Mouse (Mus musculus) common myeloid progenitor, adult 5-6 weeks (primary cell): ENCODE measurements around the gene Macf1. TPM values are rescaled to one million over a fixed set of nuclear protein-coding genes. Genes with fewer than 3 reads are reported as not detected.
A peak's percentile ranks its signal among the peaks of the same experiment; 100 is the strongest.

Experiments used
- ATAC-seq: replicated peaks from 2 replicates; pipeline ENCODE4 v1.8.0; 2016; ENCODE audit warnings: low read depth, mild to moderate bottlenecking, moderate TSS enrichment, inconsistent platforms; ENCODE audit not compliant: poor library complexity, severe bottlenecking
- total RNA-seq: library from RNA; stranded (forward); fragments of 200-1000, 187-1606 nt; gene quantifications from 2 replicates; pipeline ENCODE4 v1.2.3, GENCODE M21; 2017

Gene Macf1
- total RNA-seq, 1 experiment from 2014 or later: 225 TPM

DNA sequence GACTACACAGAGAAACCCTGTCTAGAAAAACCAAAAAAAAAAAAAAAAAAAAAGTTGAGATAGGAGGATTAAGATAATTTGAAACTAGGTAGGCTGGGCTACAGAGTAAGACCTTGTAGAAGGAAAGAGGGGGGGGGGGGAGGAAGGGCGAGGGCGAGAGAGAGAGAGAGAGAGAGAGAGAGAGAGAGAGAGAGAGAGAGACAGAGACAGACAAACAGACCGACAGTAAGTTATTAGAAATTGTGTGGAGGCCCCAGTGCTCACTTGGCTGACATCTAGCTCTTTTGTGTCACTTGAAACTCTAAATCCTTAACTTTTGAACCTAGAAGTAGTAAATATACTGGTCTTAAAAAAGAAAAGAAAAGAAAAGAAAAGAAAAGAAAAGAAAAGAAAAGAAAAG, 266.7 kb downstream of the Macf1 start:
- no peak for ATAC-seq

GRCm38 (mm10) chr4:123416829-123417228, 267.3 kb downstream of the Macf1 start:
- no peak for ATAC-seq

DNA sequence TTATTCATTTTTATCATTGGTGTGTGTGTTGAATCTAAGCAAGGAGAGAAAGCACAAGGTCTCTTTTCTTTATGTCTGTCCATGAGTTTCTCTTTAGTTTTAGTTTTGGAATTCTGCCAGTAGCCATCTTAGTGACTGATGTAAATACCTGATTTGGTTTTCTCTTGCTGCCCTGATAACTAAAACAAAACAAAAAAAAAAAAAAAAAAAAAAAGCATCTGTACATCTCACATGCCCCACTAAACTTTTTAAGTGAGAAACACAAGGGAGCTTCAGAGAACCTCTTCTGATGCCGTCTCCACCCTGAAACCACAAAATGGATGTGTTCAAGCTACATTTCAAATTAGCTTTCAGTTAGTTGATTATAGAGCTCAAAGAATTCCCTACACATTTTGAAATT, 268.6 kb downstream of the Macf1 start:
- ATAC-seq: no peak

DNA sequence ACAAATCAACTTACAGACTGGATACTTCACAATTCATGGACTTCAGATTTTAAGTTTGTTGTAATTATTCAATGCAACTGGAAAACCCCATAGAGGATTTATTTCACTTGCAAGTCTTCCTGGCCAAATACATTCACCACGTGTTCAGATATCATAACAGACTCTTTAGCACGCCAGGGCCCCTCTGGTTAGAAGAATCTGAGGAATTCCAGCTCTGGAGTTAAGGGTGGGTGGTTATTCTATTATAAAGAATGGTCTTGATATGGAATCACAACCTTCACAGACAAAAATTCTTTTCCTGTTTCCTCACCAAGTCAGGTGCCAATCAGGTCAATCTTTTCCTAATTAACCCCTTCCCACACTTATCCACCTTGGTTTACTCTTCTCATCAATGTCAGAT, 270.3 kb downstream of the Macf1 start:
- no peak for ATAC-seq

DNA sequence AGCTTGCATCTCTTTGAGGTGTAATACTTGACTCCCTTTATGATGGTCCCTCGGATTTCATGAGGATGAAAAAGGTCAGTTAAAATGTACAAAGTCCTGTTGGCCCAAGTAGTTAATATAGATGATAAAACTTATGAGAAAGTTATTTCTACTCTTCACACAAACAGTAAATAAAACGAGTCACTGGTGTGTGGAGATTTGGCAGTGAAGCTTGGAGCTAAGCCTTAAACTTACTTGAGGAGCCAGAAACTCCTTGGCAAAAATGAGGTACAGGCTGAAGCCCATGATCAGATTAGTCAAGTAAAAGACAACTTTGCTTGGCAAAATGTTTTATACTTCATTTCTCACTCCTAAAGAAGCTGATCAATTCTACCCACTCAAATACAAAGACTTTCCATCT, 271.2 kb downstream of the Macf1 start:
- ATAC-seq: no peak

DNA sequence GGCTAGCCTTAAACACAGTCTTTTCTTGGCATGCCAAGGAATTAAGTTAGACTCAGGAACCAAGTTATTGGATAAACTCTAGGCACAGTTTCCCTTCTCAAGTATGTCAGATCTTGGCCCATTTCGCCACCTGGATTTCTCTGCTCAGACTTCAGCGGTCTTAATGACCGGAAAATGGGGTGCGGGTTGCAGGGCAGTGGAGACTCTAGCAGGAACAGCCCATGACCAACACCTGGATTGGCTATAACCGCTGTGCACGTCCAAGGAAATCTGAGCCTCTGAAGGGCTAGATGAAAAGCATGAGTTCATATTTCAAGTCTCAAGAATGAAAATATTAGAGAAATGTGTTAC, 271.7 kb downstream of the Macf1 start:
- no peak for ATAC-seq

- peak; percentile 67 for ATAC-seq
Observed at GRCm38 (mm10) chr4:123411732-123412527, 272.2 kb downstream of the Macf1 start.

GRCm38 (mm10) chr4:123411006-123411731, 273.0 kb downstream of the Macf1 start:
- ATAC-seq: peak; percentile 33

DNA sequence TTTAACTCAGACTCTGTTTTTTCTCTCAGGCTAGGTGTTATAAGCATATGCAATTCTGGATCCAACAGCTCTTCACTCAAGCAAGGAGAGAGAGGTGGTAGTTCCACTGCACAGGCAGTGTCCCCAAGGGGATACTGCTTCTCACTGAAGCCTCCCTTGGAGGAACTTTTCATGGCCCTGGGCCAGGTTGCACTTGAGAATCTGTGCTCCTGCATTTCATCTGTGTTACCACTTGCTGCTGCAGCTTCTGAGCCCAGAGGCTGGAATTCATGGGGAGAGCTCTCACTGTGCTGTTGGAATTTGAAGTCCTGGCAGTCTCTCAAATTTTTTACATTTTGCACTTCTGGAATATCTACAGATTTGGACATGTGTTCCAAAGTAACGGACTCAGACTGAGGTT, 274.4 kb downstream of the Macf1 start:
- no peak for ATAC-seq

DNA sequence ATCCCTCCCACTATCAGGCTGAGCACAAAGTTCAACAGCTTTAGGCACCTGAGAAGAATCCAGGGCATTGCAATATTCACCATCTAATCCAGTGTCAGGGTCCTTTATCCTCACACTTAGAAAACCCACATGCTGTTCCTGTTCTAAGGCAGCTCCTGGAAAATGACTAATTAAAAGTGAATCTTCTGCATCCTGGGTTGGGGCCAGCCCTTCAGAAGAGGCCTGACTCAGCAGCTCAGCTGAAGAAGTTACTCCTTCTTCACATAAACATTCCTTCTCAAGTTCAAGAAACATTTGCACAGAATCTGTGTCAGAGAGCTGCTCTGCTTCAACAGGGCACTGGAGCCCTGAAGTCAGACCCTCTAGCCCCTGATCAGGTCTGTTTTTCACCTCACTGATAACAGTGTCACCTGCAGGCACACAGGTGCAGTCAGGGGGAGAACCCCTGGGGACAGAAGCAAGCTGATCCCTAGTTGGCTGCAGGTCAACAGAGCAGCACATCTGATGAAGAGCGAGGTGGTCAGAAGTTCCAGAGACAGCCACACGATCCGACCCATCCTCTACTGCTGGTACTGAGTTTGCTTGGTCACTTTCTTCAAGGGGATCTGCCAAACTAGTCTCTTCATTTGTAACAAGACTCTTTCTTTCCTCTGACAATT, 275.0 kb downstream of the Macf1 start:
- ATAC-seq: no peak

DNA sequence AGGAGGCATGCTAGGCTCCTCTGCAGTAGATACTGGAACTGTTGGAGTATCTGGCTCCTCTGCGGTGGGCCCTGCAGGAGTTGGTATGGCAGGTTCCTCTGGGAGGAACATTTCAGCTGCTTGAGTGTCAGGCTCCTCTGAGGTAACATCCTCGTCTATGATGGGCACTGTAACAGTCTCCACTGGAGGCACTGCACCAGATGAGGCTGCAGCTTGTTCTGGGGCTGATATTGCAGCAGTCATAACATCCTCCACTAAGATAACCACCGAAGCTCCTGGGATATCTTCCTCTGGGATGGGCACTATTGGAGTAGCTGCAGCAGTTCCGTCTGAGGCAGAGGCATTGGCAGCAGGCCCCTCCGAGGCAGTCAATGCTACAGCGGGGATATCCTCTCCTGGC, 276.4 kb downstream of the Macf1 start:
- no peak for ATAC-seq

GRCm38 (mm10) chr4:123404056-123404455, 280.1 kb downstream of the Macf1 start:
- ATAC-seq: no peak

GRCm38 (mm10) chr4:123402244-123402643, 281.9 kb downstream of the Macf1 start:
- no peak for ATAC-seq

- no peak for ATAC-seq
Observed at GRCm38 (mm10) chr4:123401265-123401664, 282.9 kb downstream of the Macf1 start.

DNA sequence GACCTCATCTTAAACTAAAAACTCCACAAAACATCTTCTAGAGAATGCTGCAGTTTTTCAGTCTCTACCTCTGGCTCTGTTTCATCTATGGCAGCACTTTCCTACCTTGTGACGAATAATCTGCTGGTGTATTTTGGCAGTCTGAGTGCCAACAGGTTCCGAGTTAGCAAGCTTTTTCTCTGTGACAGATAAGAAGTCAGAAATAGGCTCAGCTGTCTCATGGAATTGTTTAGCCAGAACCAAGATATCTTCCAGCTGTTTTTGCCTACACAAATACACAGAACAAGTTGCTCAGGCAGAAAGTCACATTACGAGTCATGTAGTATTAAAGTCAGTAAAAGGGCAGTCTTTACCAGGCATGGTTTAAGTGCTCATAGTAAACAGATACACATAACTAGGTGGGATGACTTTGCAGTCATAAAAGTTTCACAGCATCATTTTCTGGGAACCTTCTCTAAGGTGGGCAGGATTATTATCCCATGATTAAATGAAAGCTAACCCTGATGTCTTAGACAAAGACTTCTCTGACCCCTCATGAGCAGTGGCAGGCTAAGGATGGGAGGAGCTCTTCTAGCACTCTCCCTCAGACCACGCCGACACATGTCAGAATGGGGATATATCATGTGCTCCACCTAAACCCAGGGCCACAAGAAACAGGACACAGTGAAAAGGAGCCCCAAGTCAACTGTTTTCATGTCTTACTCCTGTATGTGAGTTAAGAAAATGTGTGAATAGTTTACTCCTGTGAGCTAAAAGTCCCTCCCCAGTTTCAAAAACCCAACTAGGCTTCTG, 286.3 kb downstream of the Macf1 start:
- no peak for ATAC-seq

DNA sequence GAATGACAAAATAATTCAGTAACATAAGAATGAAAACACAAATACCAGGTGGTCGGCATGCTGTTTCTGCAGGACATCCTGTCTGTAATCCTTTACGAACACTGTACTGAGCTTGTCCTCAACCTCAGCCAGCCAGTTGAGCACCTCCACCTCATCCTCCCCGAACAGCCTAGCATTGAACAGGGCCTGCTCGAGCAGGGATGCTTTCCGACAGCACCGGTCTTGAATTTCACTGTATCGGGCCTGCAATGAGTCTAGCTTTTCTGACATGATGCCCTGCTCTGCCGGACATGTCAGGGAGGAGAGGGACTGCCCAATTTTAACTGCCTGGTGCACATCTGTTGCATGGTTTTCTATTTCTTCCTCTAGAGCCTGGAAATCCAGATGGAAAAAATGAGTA, 287.1 kb downstream of the Macf1 start:
- no peak for ATAC-seq

DNA sequence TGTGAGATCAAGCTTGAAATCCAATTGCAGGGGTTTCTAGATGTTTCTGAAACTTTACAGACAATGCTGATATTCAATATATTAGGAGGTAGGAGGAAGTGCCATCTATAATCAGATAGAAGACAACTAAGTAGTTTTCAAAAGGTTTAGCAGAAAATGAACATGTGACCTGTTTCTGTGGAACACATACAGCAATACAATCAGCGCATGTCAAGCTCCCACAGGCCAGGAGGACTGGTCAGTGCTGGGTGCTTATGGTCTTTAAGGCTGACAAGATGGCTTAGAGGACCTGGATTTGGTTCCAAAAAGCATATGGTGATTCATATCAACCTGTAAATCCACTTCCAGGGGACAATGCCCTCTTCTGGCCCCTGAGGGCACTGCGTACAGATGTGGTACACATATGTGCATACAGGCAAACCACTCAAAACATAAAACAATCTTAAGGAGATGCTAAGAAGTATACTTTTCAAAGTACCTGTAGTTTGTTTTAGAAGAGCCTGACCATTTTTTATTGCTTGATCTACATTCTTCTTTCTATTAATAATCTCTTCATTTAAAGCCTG, 288.6 kb downstream of the Macf1 start:
- ATAC-seq: no peak

GRCm38 (mm10) chr4:123394878-123395277, 289.3 kb downstream of the Macf1 start:
- ATAC-seq: no peak

DNA sequence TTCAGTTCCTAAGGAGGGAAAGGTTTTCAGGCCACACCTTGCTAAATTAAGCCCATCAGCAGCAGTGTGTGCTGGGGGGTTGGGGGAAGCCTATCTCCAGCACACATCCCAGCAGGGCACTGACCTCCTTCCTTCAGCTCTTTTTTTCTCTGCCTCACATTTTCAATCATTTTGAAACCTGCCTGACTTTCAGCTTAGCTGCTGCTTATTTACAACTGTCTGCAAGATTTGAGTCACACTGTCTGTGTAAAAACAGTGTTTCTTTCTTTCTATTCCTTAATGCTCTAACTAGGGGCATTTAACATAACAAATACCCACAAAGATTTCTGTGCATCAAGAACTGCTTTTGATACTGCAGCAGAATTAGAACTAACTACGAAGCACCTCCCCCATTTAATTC, 289.9 kb downstream of the Macf1 start:
- no peak for ATAC-seq

DNA sequence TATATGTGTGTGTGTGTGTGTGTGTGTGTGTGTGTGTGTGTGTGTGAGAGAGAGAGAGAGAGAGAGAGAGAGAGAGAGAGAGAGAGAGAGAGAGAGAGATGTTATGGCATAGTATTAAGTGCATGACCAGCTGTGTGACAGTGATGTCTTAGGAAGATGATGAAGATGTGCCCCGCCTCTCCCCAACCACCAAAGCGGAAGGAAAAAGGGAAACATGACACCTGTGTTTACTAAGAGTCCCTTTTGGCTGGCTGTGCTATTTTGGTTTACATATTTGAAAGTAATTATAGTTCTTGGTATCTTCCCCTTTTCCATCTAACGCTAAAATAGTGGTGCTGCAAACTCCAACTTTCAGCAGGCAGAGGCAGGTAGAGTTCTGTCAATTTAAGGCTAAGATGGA, 291.2 kb downstream of the Macf1 start:
- no peak for ATAC-seq
